In the genomic region with DNA sequence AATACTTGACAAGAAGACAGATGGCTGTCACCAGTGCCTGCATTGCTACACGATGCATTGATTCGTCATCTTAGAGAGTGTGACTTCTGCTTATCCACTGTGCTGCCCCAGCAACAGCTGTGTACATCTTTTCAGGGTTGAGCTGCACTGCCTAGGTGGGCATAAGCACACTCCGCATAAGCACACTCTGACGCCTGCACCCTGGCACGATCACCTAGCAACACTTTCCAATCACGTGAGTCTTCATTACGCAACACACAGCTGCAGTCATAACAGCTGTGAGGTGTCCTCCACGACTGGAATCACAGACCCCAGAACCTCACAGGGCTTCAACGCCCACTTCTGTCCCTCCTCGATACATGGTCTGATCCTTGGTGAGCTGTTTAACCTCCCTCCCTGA, we compare ENCODE assay signal across 19 mouse cellular contexts. TPM values are rescaled to one million over a fixed set of nuclear protein-coding genes. Genes with fewer than 3 reads are reported as not detected.
DNase-seq lines count a peak whose midpoint lies in the region; ATAC-seq lines count a peak whose summit lies in the region.
"Had no signal": no experiment of that assay in that cellular context is flagged by ENCODE, and none has a peak within 500 bp of the region (broad histone marks: within the 10 kb centered on the region; RNA-seq: fewer than 3 reads in every experiment).

No protein-coding gene starts in this region.

- no peak overlapping the region for H3K4me2 ChIP-seq in midbrain, embryonic 16.5 days (ENCODE audit: low read length)
- H3K4me2 ChIP-seq: embryonic facial prominence, embryonic 15.5 days; heart, embryonic 13.5 days; limb, embryonic 12.5 days had no signal

- WGBS in midbrain, embryonic 16.5 days: 82% methylated on average over 10 of the region's 10 CpGs

- no peaks in the 10 kb centered on the region for H3K4me1 ChIP-seq in midbrain, embryonic 16.5 days (ENCODE audit: control insufficient read depth, insufficient read depth, low read length)
- H3K4me1 ChIP-seq: heart, embryonic 13.5 days; limb, embryonic 12.5 days had no signal

- H3K27ac ChIP-seq in midbrain, embryonic 16.5 days (ENCODE audit: low read length): no peak overlapping the region
- H3K27ac ChIP-seq: embryonic facial prominence, embryonic 15.5 days; heart, embryonic 13.5 days; hindbrain, postnatal 0 days; limb, embryonic 12.5 days; liver, embryonic 14.5 days had no signal

- peak; percentile 13 for DNase-seq in layer of hippocampus, adult 11-12 months (ENCODE audit: low spot score)
- DNase-seq in layer of hippocampus, postnatal 14 days (ENCODE audit: low spot score in 2 of 2): no peak
- DNase-seq in A20 (ENCODE audit: low read depth, low spot score): peak; percentile 5
- DNase-seq in brain, adult 2 months (ENCODE audit: low read depth, low spot score): peak; percentile 35
- DNase-seq in lung, postnatal 25 days (ENCODE audit: low spot score): peak; percentile 10
- DNase-seq in gastrocnemius, postnatal 10 days: no peak

- no peaks in the 10 kb centered on the region for H3K36me3 ChIP-seq in midbrain, embryonic 16.5 days (ENCODE audit: control insufficient read depth, insufficient read depth, low read length)
- H3K36me3 ChIP-seq: embryonic facial prominence, embryonic 15.5 days; heart, embryonic 13.5 days; limb, embryonic 12.5 days had no signal

- no peaks in the 10 kb centered on the region for H3K9me3 ChIP-seq in midbrain, embryonic 16.5 days (replicated peaks; ENCODE audit: control insufficient read depth, low read length, poor library complexity, severe bottlenecking)
- H3K9me3 ChIP-seq: embryonic facial prominence, embryonic 15.5 days; heart, embryonic 13.5 days; limb, embryonic 12.5 days had no signal

- no peak overlapping the region for H3K4me3 ChIP-seq in midbrain, embryonic 16.5 days (ENCODE audit: low read depth, low read length)
- H3K4me3 ChIP-seq: embryonic facial prominence, embryonic 15.5 days; heart, embryonic 13.5 days; limb, embryonic 12.5 days had no signal

- ATAC-seq in midbrain, embryonic 16.5 days: no peak

- H3K27me3 ChIP-seq in midbrain, embryonic 16.5 days (ENCODE audit: control insufficient read depth, insufficient read depth, low read depth, low read length): no peaks in the 10 kb centered on the region
- H3K27me3 ChIP-seq: embryonic facial prominence, embryonic 15.5 days had no signal

- H3K9ac ChIP-seq in midbrain, embryonic 16.5 days (ENCODE audit: low read depth, low read length): no peak overlapping the region
- H3K9ac ChIP-seq: embryonic facial prominence, embryonic 15.5 days; heart, embryonic 13.5 days; limb, embryonic 12.5 days; liver, embryonic 14.5 days had no signal

RNA-seq across cellular contexts. Expression of a gene that starts 12.8 kb away (rescaled TPM):
- total RNA-seq in layer of hippocampus, postnatal 14 days (2021): not detected
- total RNA-seq in gastrocnemius, postnatal 10 days (2021): not detected
- polyA plus RNA-seq in midbrain, embryonic 16.5 days (2015; fragmentation: Nextera tagmentation; extraction: Ambion mirVana): not detected in 2 replicates
- total RNA-seq: adrenal gland, postnatal 25 days; heart, postnatal 36 days; hindbrain, postnatal 0 days; left cerebral cortex, adult 8-10 months had no signal
- polyA plus RNA-seq: forebrain, embryonic 11.5 days; gonadal fat pad, adult 2 months; heart, embryonic 13.5 days; hindbrain, postnatal 0 days; limb, embryonic 12.5 days; liver, embryonic 14.5 days; neural tube, embryonic 11.5 days; testis, adult 2 months had no signal

RNA-seq across cellular contexts. Expression of a gene that starts 28.7 kb away (rescaled TPM):
- 1 to 10 TPM; 7.7 to 8.2 TPM for total RNA-seq in layer of hippocampus, postnatal 14 days (2021)
- total RNA-seq in gastrocnemius, postnatal 10 days (2021): not detected
- 0.31 and 0.43 TPM in 2 replicates for polyA plus RNA-seq in midbrain, embryonic 16.5 days (2015; fragmentation: Nextera tagmentation; extraction: Ambion mirVana)
- total RNA-seq: adrenal gland, postnatal 25 days; heart, postnatal 36 days had no signal
- polyA plus RNA-seq: forebrain, embryonic 11.5 days; gonadal fat pad, adult 2 months; heart, embryonic 13.5 days; limb, embryonic 12.5 days; liver, embryonic 14.5 days; neural tube, embryonic 11.5 days had no signal

RNA-seq across cellular contexts. Expression of a gene that starts 30.5 kb away (rescaled TPM):
- total RNA-seq in layer of hippocampus, postnatal 14 days (2021): not detected
- total RNA-seq in gastrocnemius, postnatal 10 days (2021): under 1 TPM; 0.18 to 0.28 TPM
- 0.09 and 0.21 TPM in 2 replicates for polyA plus RNA-seq in midbrain, embryonic 16.5 days (2015; fragmentation: Nextera tagmentation; extraction: Ambion mirVana)
- total RNA-seq: adrenal gland, postnatal 25 days; heart, postnatal 36 days; left cerebral cortex, adult 8-10 months had no signal
- polyA plus RNA-seq: forebrain, embryonic 11.5 days; heart, embryonic 13.5 days; limb, embryonic 12.5 days; liver, embryonic 14.5 days; neural tube, embryonic 11.5 days; testis, adult 2 months had no signal

RNA-seq across cellular contexts. Expression of a gene that starts 44.5 kb away (rescaled TPM):
- 1 to 10 TPM; 2.6 to 3.7 TPM for total RNA-seq in layer of hippocampus, postnatal 14 days (2021)
- not detected for total RNA-seq in gastrocnemius, postnatal 10 days (2021)
- not detected in 2 replicates for polyA plus RNA-seq in midbrain, embryonic 16.5 days (2015; fragmentation: Nextera tagmentation; extraction: Ambion mirVana)
- total RNA-seq: adrenal gland, postnatal 25 days; heart, postnatal 36 days had no signal
- polyA plus RNA-seq: forebrain, embryonic 11.5 days; gonadal fat pad, adult 2 months; heart, embryonic 13.5 days; liver, embryonic 14.5 days; neural tube, embryonic 11.5 days; testis, adult 2 months had no signal

Comparison
In these comparisons a context has a peak if more than half of its experiments do, and no peak if none do; other contexts are left out.
1. DNase-seq: peak in layer of hippocampus, adult 11-12 months (single experiment), A20 (single experiment), brain, adult 2 months (single experiment) and lung, postnatal 25 days (single experiment); none in layer of hippocampus, postnatal 14 days (0 of 2) and gastrocnemius, postnatal 10 days (single experiment).
2. RNA of a gene that starts 28.7 kb away (total RNA-seq): 7.7 to 8.2 TPM in layer of hippocampus, postnatal 14 days; not detected in gastrocnemius, postnatal 10 days; every median in the first group is over 4 times any median in the second.